Mouse (Mus musculus) embryonic facial prominence, embryonic 14.5 days (tissue): ENCODE data around the gene Plcl1. TPM values are rescaled to one million over a fixed set of nuclear protein-coding genes. Genes with fewer than 3 reads are reported as not detected.

Source experiments
- ATAC-seq: fragments of 200-750 bp; cut with Nextera tagmentation; 2 replicates; pipeline ENCODE4 v1.8.0; 2017; ENCODE audit warnings: low read depth, moderate number of reproducible peaks, moderate TSS enrichment
- DNase-seq: peaks from one replicate; pipeline ENCODE4 v3.0.0-alpha.2; 2015; ENCODE audit warnings: low spot score
- H3K27ac ChIP-seq: fragments of 300-500 bp; sonication (generic); replicated peaks from 2 replicates; pipeline ENCODE4 v1.5.1; 2014; ENCODE audit warnings: low read depth, mild to moderate bottlenecking, low read length, moderate library complexity
- H3K27me3 ChIP-seq: fragments of 300-500 bp; sonication (generic); replicated peaks from 2 replicates; pipeline ENCODE4 v1.6.1; 2014; ENCODE audit warnings: low read length; ENCODE audit not compliant: control insufficient read depth, insufficient read depth
- H3K36me3 ChIP-seq: fragments of 300-500 bp; sonication (generic); 2 replicates; pipeline ENCODE4 v1.6.1; 2014; ENCODE audit warnings: low read length, mixed read lengths; ENCODE audit not compliant: control insufficient read depth, insufficient read depth
- H3K4me1 ChIP-seq: fragments of 300-500 bp; sonication (generic); 2 replicates; pipeline ENCODE4 v1.6.1; 2014; ENCODE audit warnings: antibody characterized with exemption, low read length; ENCODE audit not compliant: control insufficient read depth, insufficient read depth
- H3K4me2 ChIP-seq: fragments of 300-500 bp; sonication (generic); 2 replicates; pipeline ENCODE4 v1.6.1; 2014; ENCODE audit warnings: low read depth, mild to moderate bottlenecking, low read length, moderate library complexity, mixed read lengths
- H3K4me3 ChIP-seq: fragments of 300-500 bp; sonication (generic); 2 replicates; pipeline ENCODE4 v1.5.1; 2014; ENCODE audit warnings: low read depth, mild to moderate bottlenecking, low read length
- H3K9ac ChIP-seq: fragments of 300-500 bp; sonication (generic); 2 replicates; pipeline ENCODE4 v1.6.1; 2014; ENCODE audit warnings: low read depth, mild to moderate bottlenecking, low read length, moderate library complexity, mixed read lengths
- H3K9me3 ChIP-seq: fragments of 300-500 bp; sonication (generic); 2 replicates; pipeline ENCODE4 v1.6.1; 2016; ENCODE audit warnings: low read length; ENCODE audit not compliant: control insufficient read depth
- WGBS: fragments of 180-500 bp; shearing (Covaris S2); extraction: QIAGEN DNeasy Blood & Tissue Kit; methylation state at CpG from one replicate; pipeline ENCODE4 v1.1.7; 2014; 5-methylcytosine and 5-hydroxymethylcytosine counted together
- polyA plus RNA-seq: library from polyadenylated mRNA; unstranded; fragments of >200 nt; fragmentation: Nextera tagmentation; extraction: Ambion mirVana; gene quantifications from 2 replicates; pipeline ENCODE4 v1.2.1, GENCODE M21; 2014

Plcl1 gene
- polyA plus RNA-seq, 1 experiment from 2014 or later: 2.4 TPM

DNA sequence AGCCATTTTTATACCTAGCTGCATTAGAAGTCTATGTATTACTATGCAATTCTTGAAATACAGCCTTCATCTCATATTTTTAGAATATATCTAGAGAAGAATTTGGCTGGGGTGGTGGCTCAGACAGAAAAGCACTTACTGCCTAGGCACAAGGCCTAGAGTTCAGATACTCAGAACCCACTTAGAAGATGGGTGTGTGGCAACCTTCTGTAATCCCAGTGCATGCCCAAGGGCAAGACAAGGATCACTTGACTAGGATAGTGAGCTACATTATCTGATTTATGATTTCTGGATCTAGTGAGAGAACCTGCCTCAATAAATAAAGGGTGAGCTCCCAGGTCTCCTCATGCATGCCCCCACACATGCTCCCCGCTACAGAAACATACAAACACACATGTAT lies 294.3 kb downstream of the Plcl1 start:
- WGBS: 94% methylated on average over 1 of the region's 1 CpGs
- DNase-seq (no peak), ATAC-seq (no peak)
- Histone ChIP-seq H3K9ac (no peak overlapping the region), H3K27ac (no peak overlapping the region), H3K4me1 (no peaks in the 10 kb centered on the region), H3K4me2 (no peak overlapping the region), H3K4me3 (no peak overlapping the region), H3K9me3 (no peaks in the 10 kb centered on the region), H3K36me3 (no peaks in the 10 kb centered on the region), H3K27me3 (no peaks in the 10 kb centered on the region)

DNA sequence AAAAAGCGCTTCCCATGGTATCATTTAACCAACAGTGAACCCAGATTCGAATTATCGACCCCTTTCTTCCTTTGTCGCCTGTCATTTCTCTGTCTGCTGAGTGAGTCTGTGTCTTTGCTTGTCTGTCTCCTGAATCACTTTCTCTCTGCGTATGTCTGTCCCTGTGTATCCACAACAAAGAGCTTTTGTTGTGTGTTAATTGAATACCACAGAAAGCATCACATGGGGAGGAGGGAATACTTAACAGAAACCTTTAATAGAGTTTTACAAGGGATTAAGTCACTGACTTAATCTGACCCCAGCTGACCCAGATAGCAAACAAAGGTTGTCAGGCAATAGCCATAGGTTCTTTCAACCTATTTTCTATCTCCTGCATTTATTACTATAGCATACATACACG lies 295.0 kb downstream of the Plcl1 start:
- H3K4me1 ChIP-seq: no peaks in the 10 kb centered on the region
- no peaks in the 10 kb centered on the region for H3K36me3 ChIP-seq
- no peak overlapping the region for H3K4me3 ChIP-seq
- no peaks in the 10 kb centered on the region for H3K27me3 ChIP-seq
- no peaks in the 10 kb centered on the region for H3K9me3 ChIP-seq
- no peak overlapping the region for H3K4me2 ChIP-seq
- H3K9ac ChIP-seq: no peak overlapping the region
- ATAC-seq: no peak
- H3K27ac ChIP-seq: no peak overlapping the region
- DNase-seq: no peak
- 54% methylated on average over 6 of the region's 6 CpGs for WGBS

DNA sequence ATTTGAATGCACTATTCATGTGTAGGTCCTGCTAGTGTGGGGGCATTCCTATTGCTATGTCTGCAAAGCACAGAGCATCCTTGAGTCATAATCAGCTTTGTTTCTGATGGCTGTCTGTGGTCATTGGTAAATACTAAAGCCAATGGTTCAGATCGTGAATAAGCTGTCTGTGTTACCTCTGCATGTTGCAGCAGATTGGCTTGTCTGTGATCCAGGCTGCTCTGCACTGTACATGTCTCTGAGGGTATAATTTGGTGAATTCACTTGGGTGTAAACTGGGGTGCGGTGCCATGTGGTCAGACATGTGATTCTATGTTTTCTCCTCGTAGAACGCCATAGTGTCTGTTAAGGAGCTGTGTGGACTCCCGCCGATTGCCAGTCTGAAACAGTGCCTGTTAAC lies 295.9 kb downstream of the Plcl1 start:
- no peaks in the 10 kb centered on the region for H3K9me3 ChIP-seq
- H3K4me1 ChIP-seq: no peaks in the 10 kb centered on the region
- no peak overlapping the region for H3K9ac ChIP-seq
- DNase-seq (no peak), ATAC-seq (no peak)
- no peaks in the 10 kb centered on the region for H3K27me3 ChIP-seq
- WGBS: 86% methylated on average over 6 of the region's 6 CpGs
- H3K27ac ChIP-seq: no peak overlapping the region
- H3K36me3 ChIP-seq: no peaks in the 10 kb centered on the region
- no peak overlapping the region for H3K4me3 ChIP-seq
- H3K4me2 ChIP-seq: no peak overlapping the region

DNA sequence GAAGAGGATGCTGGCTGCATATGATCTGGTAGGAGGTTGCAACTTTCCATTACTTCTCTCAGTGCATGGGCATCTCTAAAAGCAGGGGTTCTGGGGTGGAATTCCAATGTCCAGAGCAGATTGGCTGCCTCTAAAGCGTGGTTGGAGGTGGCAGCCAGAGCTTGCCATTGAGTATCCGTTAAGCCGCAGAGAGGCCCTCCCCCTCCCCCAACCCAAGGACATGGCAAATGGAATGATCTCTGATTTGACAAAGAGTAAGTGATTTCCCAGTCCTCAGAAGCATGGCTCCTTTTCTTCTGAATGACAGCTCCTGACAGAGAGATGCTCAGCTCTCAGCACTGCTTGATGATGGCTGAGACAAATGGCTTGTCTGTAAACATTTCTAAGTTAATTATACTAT lies 296.4 kb downstream of the Plcl1 start:
- Histone ChIP-seq H3K27ac (no peak overlapping the region), H3K27me3 (no peaks in the 10 kb centered on the region), H3K9me3 (no peaks in the 10 kb centered on the region), H3K4me3 (no peak overlapping the region), H3K4me2 (no peak overlapping the region), H3K36me3 (no peaks in the 10 kb centered on the region), H3K4me1 (no peaks in the 10 kb centered on the region), H3K9ac (no peak overlapping the region)
- DNase-seq (no peak), ATAC-seq (no peak)
- 58% methylated on average over 3 of the region's 3 CpGs for WGBS

DNA sequence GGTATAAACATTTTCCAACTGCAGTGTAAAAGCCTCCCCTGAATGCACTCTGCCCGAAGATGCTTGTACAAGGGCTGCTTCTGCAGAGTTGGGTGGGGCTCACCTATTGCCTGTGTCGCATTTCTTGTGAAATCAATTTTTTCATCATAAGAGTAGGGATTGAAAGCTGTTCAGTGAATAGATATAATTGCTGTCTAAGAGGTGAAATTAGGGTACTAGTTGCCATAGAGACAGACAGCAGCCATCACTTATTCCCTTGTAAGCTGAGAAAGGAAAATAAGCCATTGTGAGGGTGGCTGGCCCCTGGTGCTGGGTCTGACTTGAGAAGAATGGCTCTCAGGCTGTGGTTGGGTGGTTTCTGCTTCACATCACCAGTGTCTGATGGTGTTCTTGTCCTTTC lies 299.0 kb downstream of the Plcl1 start:
- Histone ChIP-seq H3K27ac (no peak overlapping the region), H3K4me2 (no peak overlapping the region), H3K36me3 (no peaks in the 10 kb centered on the region), H3K4me1 (no peaks in the 10 kb centered on the region), H3K27me3 (no peaks in the 10 kb centered on the region), H3K9ac (no peak overlapping the region), H3K4me3 (no peak overlapping the region), H3K9me3 (no peaks in the 10 kb centered on the region)
- ATAC-seq (peak; percentile 41; the same call in 1 of the 2 replicates), DNase-seq (no peak)
- WGBS: 52% methylated on average over 2 of the region's 2 CpGs

DNA sequence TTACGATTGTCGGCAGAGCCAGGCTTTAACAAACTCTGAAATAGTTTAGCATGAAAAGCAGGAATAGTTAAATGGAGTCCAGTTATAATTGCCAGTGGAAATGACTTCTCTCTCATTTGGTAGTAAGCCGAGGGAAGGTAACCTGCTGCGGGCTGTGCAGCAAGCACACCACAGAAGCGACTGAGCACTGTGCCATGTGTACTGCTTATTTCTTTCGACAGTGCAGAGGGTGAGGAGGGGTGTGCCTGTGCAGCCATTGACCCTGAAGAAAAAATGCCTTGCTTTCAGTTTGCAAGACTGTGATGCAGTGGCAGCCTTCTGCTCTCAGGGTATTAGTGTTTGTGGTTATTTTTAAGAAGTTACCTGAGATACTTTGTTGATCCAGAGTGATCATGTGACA lies 299.5 kb downstream of the Plcl1 start:
- Histone ChIP-seq H3K9me3 (no peaks in the 10 kb centered on the region), H3K4me1 (no peaks in the 10 kb centered on the region), H3K9ac (no peak overlapping the region), H3K36me3 (no peaks in the 10 kb centered on the region), H3K4me2 (no peak overlapping the region), H3K27ac (no peak overlapping the region), H3K4me3 (no peak overlapping the region), H3K27me3 (no peaks in the 10 kb centered on the region)
- 76% methylated on average over 6 of the region's 6 CpGs for WGBS
- ATAC-seq: no peak
- DNase-seq: no peak

DNA sequence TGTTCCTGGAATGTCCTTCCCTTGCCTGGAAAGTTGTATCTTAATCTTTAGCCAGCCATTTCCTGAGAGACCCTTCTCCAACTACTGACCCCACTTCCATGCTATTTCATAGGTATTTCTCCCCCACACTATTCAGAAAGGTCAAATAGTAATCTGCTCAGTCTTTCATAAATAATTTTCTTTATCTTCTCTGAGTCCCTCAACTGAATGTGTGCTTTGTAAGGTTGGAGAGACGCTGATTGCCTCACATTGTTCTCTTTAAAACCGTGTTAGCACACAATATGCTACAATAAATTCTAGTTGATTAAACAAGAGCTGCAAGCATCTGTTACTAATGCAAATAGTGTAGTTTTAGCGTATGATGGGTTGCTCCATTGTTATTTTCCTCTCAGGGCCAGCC lies 300.0 kb downstream of the Plcl1 start:
- Histone ChIP-seq H3K36me3 (no peaks in the 10 kb centered on the region), H3K4me3 (no peak overlapping the region), H3K9ac (no peak overlapping the region), H3K4me2 (no peak overlapping the region), H3K27me3 (no peaks in the 10 kb centered on the region), H3K9me3 (no peaks in the 10 kb centered on the region), H3K4me1 (no peaks in the 10 kb centered on the region), H3K27ac (no peak overlapping the region)
- 62% methylated on average over 3 of the region's 3 CpGs for WGBS
- DNase-seq (no peak), ATAC-seq (no peak)

DNA sequence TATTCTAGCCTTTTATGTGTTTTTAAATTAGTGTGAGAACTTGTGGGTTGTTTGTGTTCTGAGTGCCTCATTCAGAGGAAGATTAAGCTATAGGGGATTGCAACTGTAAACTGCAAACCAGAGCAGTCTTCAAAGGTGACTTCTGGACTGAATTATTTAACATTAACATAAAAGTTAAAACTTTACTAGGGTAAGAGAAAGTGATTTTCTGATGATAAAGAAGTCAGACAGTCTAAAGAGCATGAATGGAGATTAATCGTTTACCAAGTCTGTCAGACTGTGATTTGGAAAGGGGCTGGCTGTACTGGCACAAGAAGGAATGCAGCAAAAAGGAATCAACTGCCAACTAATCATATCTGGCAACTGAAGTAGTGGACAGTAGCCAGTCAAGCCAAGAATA lies 301.2 kb downstream of the Plcl1 start:
- Histone ChIP-seq H3K4me2 (no peak overlapping the region), H3K9me3 (no peaks in the 10 kb centered on the region), H3K4me1 (no peaks in the 10 kb centered on the region), H3K9ac (no peak overlapping the region), H3K27ac (no peak overlapping the region), H3K4me3 (no peak overlapping the region), H3K36me3 (no peaks in the 10 kb centered on the region), H3K27me3 (no peaks in the 10 kb centered on the region)
- no peak for DNase-seq
- WGBS: 81% methylated on average over 1 of the region's 1 CpGs
- ATAC-seq: no peak

DNA sequence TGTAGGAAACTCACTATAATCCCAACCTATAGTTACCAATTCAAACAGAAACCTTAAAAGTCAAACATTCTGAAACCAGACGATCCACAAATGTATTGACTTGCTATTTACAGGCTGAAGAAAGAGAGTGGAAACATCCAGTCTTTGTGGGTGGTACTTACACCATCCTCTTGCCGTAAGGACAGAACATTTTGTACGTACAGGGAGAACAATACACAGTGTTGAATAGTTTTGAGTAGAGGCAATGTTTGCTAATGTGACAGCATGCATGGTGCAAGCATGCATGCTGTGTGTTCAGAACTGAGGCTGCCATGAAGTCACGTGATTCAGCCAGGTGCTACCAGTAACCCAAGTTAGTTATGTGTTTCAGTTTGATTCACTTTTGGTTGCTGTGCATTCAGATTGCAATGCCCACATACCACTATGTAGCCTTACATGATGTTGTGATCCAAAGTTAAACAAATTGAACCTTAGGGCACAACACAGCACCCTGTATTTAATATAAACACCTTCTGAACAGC lies 311.6 kb downstream of the Plcl1 start:
- WGBS: 75% methylated on average over 4 of the region's 4 CpGs
- no peak for ATAC-seq

More for the DNA sequence above, 311.6 kb downstream of the Plcl1 start:
- no peak overlapping the region for H3K9ac ChIP-seq
- DNase-seq: no peak
- H3K4me2 ChIP-seq: no peak overlapping the region
- H3K4me1 ChIP-seq: no peaks in the 10 kb centered on the region
- H3K9me3 ChIP-seq: no peaks in the 10 kb centered on the region
- H3K27ac ChIP-seq: no peak overlapping the region
- H3K36me3 ChIP-seq: no peaks in the 10 kb centered on the region
- no peak overlapping the region for H3K4me3 ChIP-seq
- H3K27me3 ChIP-seq: no peaks in the 10 kb centered on the region
